ENCODE assay signal across 8 mouse cellular contexts in the genomic region with DNA sequence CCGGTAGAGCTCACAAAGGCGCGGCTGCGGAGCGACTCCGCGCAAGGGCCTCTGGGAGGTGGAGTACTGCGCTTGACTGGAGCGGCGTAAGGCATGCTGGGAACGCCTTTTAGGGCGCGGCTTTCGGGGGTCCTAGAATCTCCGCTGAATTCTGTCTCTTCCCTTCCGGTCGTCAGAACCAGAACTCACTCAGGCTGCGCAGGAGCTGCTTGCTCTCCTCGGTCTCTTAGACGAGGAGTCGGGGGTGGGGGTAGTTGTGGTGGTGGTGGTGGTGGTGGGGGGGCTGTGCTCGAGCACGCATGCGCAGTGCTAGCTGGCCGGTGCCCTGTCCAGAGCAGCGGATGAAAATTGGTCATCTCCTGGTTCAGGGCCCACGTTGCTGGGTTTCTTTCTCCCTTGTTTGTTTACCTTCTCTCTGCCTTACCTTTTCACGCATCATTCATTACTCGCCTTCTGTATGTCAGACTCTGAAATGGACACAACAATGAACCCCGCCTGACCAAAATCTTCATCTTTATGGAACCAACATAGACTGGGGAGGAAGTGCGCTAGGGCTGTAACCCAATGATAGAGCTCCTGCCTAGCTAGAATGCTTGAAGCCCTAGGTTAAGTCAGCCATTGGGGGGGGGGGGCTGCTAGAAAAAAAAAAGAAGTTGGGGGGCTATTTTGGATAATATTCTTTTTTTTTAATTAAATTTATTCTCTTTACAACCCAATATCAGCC. TPM values are rescaled to one million over a fixed set of nuclear protein-coding genes. Genes with fewer than 3 reads are reported as not detected.
DNase-seq lines count a peak whose midpoint lies in the region; ATAC-seq and TF ChIP-seq lines count a peak whose summit lies in the region.

A gene (minus strand): TSS at position 53 of the 724 bp plus-strand sequence.

- no peaks in the 10 kb centered on the region for H3K27me3 ChIP-seq in heart, embryonic 12.5 days (replicated peaks)
- H3K27me3 ChIP-seq in kidney, embryonic 16.5 days (ENCODE audit: insufficient read depth, low read length), result no peaks in the 10 kb centered on the region
- no peaks in the 10 kb centered on the region for H3K27me3 ChIP-seq in liver, adult 2 months (ENCODE audit: control insufficient read depth, insufficient read depth, low read length)

- peak within 1 kb of the TSS; percentile 64 for H3K4me3 ChIP-seq in heart, embryonic 12.5 days
- H3K4me3 ChIP-seq in kidney, embryonic 16.5 days (ENCODE audit: low read length), result peak within 1 kb of the TSS; percentile 69
- H3K4me3 ChIP-seq in liver, adult 2 months (ENCODE audit: insufficient read depth, low read depth, low read length), result peak within 1 kb of the TSS; percentile 72

- TF ChIP-seq POLR2A in liver, adult 2 months (IDR thresholded peaks at IDR 0.05; ENCODE audit: extremely low read depth, insufficient read depth, low read length), result no peak

- peak within 1 kb of the TSS; percentile 52 for H3K27ac ChIP-seq in heart, embryonic 12.5 days (ENCODE audit: poor library complexity, severe bottlenecking)
- H3K27ac ChIP-seq in kidney, embryonic 16.5 days (ENCODE audit: low read length), result peak within 1 kb of the TSS; percentile 88
- H3K27ac ChIP-seq in liver, adult 2 months (replicated peaks; ENCODE audit: insufficient read depth, low read depth, low read length), result no peak within 1 kb of the TSS

- peak within 1 kb of the TSS; percentile 78 for H3K4me2 ChIP-seq in heart, embryonic 12.5 days
- H3K4me2 ChIP-seq in kidney, embryonic 16.5 days (replicated peaks; ENCODE audit: low read depth, low read length), result peak within 1 kb of the TSS; percentile 76

- H3K4me1 ChIP-seq in heart, embryonic 12.5 days (replicated peaks), result peaks cover 10% of the 10 kb centered on the region
- H3K4me1 ChIP-seq in kidney, embryonic 16.5 days (ENCODE audit: insufficient read depth, low read length), result peaks cover 3% of the 10 kb centered on the region
- H3K4me1 ChIP-seq in liver, adult 2 months (ENCODE audit: control insufficient read depth, insufficient read depth, low read length), result no peaks in the 10 kb centered on the region; the same call in 1 of the 2 replicates

- peak within 1 kb of the TSS; percentile 85 for H3K9ac ChIP-seq in heart, embryonic 12.5 days
- H3K9ac ChIP-seq in kidney, embryonic 16.5 days (replicated peaks; ENCODE audit: low read length), result peak within 1 kb of the TSS; percentile 90
- H3K9ac ChIP-seq in liver, adult 2 months (ENCODE audit: low read depth, low read length), result peak within 1 kb of the TSS; percentile 82

- peaks cover 19% of the 10 kb centered on the region for H3K36me3 ChIP-seq in heart, embryonic 12.5 days
- H3K36me3 ChIP-seq in kidney, embryonic 16.5 days (ENCODE audit: insufficient read depth, low read length), result peaks cover 4% of the 10 kb centered on the region; the same call in 1 of the 2 replicates
- H3K36me3 ChIP-seq in liver, adult 2 months (ENCODE audit: control insufficient read depth, insufficient read depth, low read length), result no peaks in the 10 kb centered on the region

- ATAC-seq in heart, embryonic 12.5 days (ENCODE audit: insufficient number of reproducible peaks, low FRiP score), result peak; percentile 93
- peak; percentile 97 for ATAC-seq in kidney, embryonic 16.5 days (ENCODE audit: low FRiP score, low TSS enrichment)
- ATAC-seq in monocyte, adult 5-6 weeks (replicated peaks; ENCODE audit: insufficient number of reproducible peaks, low FRiP score, low TSS enrichment, poor library complexity, severe bottlenecking), result peak; percentile 80

- WGBS in heart, embryonic 12.5 days, result 5% methylated on average over 31 of the region's 31 CpGs
- WGBS in kidney, embryonic 16.5 days, result 5% methylated on average over 31 of the region's 31 CpGs
- 10% methylated on average over 31 of the region's 31 CpGs for WGBS in liver, adult 2 months

- peak; percentile 77 to 80 for DNase-seq in B cell, adult 2 months
- peak; percentile 46 for DNase-seq in c-Kit-negative CD71-positive TER-119-positive erythroid progenitor cells, embryonic 14.5 days (ENCODE audit: low read depth, low spot score)
- DNase-seq in fat pad, adult 2 months (ENCODE audit: extremely low read depth, low read depth, low spot score), result peak; percentile 7
- peak; percentile 17 for DNase-seq in liver, adult 2 months (ENCODE audit: extremely low read depth, low read depth, low spot score)
- DNase-seq in spleen, postnatal 36 days (ENCODE audit: low spot score in 2 of 2), result peak; percentile 80 to 81

- H3K9me3 ChIP-seq in heart, embryonic 12.5 days (replicated peaks), result no peaks in the 10 kb centered on the region; the same call in 1 of the 2 replicates
- no peaks in the 10 kb centered on the region for H3K9me3 ChIP-seq in kidney, embryonic 16.5 days (ENCODE audit: low read length)

- no peak for TF ChIP-seq CTCF in liver, adult 2 months (IDR thresholded peaks at IDR 0.05; ENCODE audit: low read depth, low read length)

- no peaks in the 10 kb centered on the region for H3K79me2 ChIP-seq in liver, adult 2 months (ENCODE audit: control insufficient read depth, insufficient read depth, low read length)

RNA-seq across cellular contexts. Expression of the gene that starts here (rescaled TPM):
- polyA plus RNA-seq in heart, embryonic 12.5 days (2016; fragmentation: Nextera tagmentation; extraction: Ambion mirVana), result 4.3 and 4.8 TPM in 2 replicates
- polyA plus RNA-seq in kidney, embryonic 16.5 days (2015; fragmentation: Nextera tagmentation; extraction: Ambion mirVana), result 5.8 and 6.3 TPM in 2 replicates
- 0.27 and 0.28 TPM in 2 replicates for total RNA-seq in liver, adult 2 months (2014; rRNA removed)
- polyA plus RNA-seq in liver, adult 2 months (2012; rRNA removed), result 0.05 TPM in 1 of 2 replicates, not detected in the other
- total RNA-seq in monocyte, adult 5-6 weeks (2017), result 1.3 to 1.9 TPM in 2 of 3 replicates, not detected in the other

Comparison
In these comparisons a context has a peak if more than half of its experiments do, and no peak if none do; other contexts are left out.
1. Peak in DNase-seq, H3K4me3 ChIP-seq and H3K9ac ChIP-seq in liver, adult 2 months; RNA of the gene not detected or under 1 TPM.
2. DNase-seq: peak in every context shown above with its lines; median percentile 80 in spleen, postnatal 36 days; 78 in B cell, adult 2 months; 46 in c-Kit-negative CD71-positive TER-119-positive erythroid progenitor cells, embryonic 14.5 days; 17 in liver, adult 2 months; 7 in fat pad, adult 2 months.